15 mouse cellular contexts compared by ENCODE assay signal in the genomic region with DNA sequence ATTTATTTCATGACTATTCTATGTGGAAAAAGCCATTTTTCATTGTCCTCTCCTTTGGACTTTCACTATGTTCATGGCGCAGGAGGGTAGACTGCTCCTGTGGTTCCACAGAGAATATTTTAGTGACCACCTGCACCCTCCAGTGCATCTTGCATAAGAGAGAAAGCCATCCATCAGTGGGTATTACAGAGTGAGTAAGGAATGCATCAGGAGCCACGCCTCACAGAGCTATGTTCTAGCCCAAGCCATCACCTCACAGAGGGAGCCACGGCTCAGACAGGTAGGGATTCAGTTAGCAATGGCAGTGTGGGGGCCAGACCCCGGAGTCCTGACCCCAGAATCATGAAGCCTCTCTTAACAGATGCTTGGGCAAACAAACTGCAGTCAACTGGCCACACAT.
A peak's percentile ranks its signal among the peaks of the same experiment; 100 is the strongest.
DNase-seq lines count a peak whose midpoint lies in the region; ATAC-seq and TF ChIP-seq lines count a peak whose summit lies in the region.
"Had no signal": no experiment of that assay in that cellular context is flagged by ENCODE, and none has a peak within 500 bp of the region (broad histone marks: within the 10 kb centered on the region; RNA-seq: fewer than 3 reads in every experiment).

No protein-coding gene starts in this region.

- H3K27ac ChIP-seq in lung, embryonic 14.5 days (ENCODE audit: low read depth) = peak overlapping the region; percentile 38; the same call in 1 of the 2 replicates
- peak overlapping the region; percentile 98 for H3K27ac ChIP-seq in liver, embryonic 13.5 days
- H3K27ac ChIP-seq in neural tube, embryonic 15.5 days (replicated peaks) = peak overlapping the region; percentile 9; the same call in 1 of the 2 replicates
- H3K27ac ChIP-seq: embryonic facial prominence, embryonic 15.5 days; heart, embryonic 13.5 days; limb, embryonic 13.5 days had no signal

- WGBS in lung, embryonic 14.5 days = 58% methylated on average over 4 of the region's 4 CpGs
- WGBS in liver, embryonic 13.5 days (ENCODE audit: insufficient replicate concordance) = 44% methylated on average over 4 of the region's 4 CpGs
- WGBS in neural tube, embryonic 15.5 days = 70% methylated on average over 4 of the region's 4 CpGs

- H3K9me3 ChIP-seq in lung, embryonic 14.5 days (ENCODE audit: low read depth, low read length) = no peaks in the 10 kb centered on the region
- H3K9me3 ChIP-seq in liver, embryonic 13.5 days (replicated peaks) = no peaks in the 10 kb centered on the region
- H3K9me3 ChIP-seq in neural tube, embryonic 15.5 days (replicated peaks) = no peaks in the 10 kb centered on the region
- H3K9me3 ChIP-seq: embryonic facial prominence, embryonic 15.5 days; heart, embryonic 13.5 days; limb, embryonic 13.5 days; megakaryocyte, embryonic 14.5 days had no signal

- H3K4me2 ChIP-seq in lung, embryonic 14.5 days = no peak overlapping the region; the same call in 1 of the 2 replicates
- H3K4me2 ChIP-seq in liver, embryonic 13.5 days = peak overlapping the region; percentile 48
- H3K4me2 ChIP-seq in neural tube, embryonic 15.5 days = no peak overlapping the region
- H3K4me2 ChIP-seq: embryonic facial prominence, embryonic 15.5 days; heart, embryonic 13.5 days; limb, embryonic 13.5 days had no signal

- H3K9ac ChIP-seq in lung, embryonic 14.5 days = no peak overlapping the region
- peak overlapping the region; percentile 63 for H3K9ac ChIP-seq in liver, embryonic 13.5 days
- H3K9ac ChIP-seq in neural tube, embryonic 15.5 days (replicated peaks) = no peak overlapping the region
- H3K9ac ChIP-seq: embryonic facial prominence, embryonic 15.5 days; heart, embryonic 13.5 days; limb, embryonic 13.5 days had no signal

- no peaks in the 10 kb centered on the region for H3K27me3 ChIP-seq in lung, embryonic 14.5 days (ENCODE audit: insufficient read depth, low read length)
- H3K27me3 ChIP-seq in liver, embryonic 13.5 days = no peaks in the 10 kb centered on the region
- no peaks in the 10 kb centered on the region for H3K27me3 ChIP-seq in neural tube, embryonic 15.5 days (replicated peaks)
- H3K27me3 ChIP-seq: embryonic facial prominence, embryonic 15.5 days; heart, embryonic 13.5 days; limb, embryonic 13.5 days; megakaryocyte, embryonic 14.5 days had no signal

- no peaks in the 10 kb centered on the region for H3K36me3 ChIP-seq in lung, embryonic 14.5 days (ENCODE audit: insufficient read depth)
- H3K36me3 ChIP-seq in liver, embryonic 13.5 days = no peaks in the 10 kb centered on the region
- H3K36me3 ChIP-seq in neural tube, embryonic 15.5 days = 0 out of 2 replicates have a peak, but pooled peaks cover 4% of the 10 kb centered on the region
- H3K36me3 ChIP-seq: embryonic facial prominence, embryonic 15.5 days; limb, embryonic 13.5 days had no signal

- TF ChIP-seq CTCF in lung, embryonic 14.5 days (IDR thresholded peaks at IDR 0.05; ENCODE audit: low read depth) = no peak

- no peak overlapping the region for H3K4me3 ChIP-seq in lung, embryonic 14.5 days (ENCODE audit: low read depth, low read length)
- peak overlapping the region; percentile 3; the same call in 1 of the 2 replicates for H3K4me3 ChIP-seq in liver, embryonic 13.5 days (replicated peaks)
- no peak overlapping the region for H3K4me3 ChIP-seq in neural tube, embryonic 15.5 days (replicated peaks)
- H3K4me3 ChIP-seq: embryonic facial prominence, embryonic 15.5 days; heart, embryonic 13.5 days; limb, embryonic 13.5 days; megakaryocyte, embryonic 14.5 days had no signal

- no peaks in the 10 kb centered on the region for H3K4me1 ChIP-seq in lung, embryonic 14.5 days (ENCODE audit: insufficient read depth)
- H3K4me1 ChIP-seq in liver, embryonic 13.5 days (replicated peaks) = peaks cover 85% of the 10 kb centered on the region
- peaks cover 5% of the 10 kb centered on the region; the same call in 1 of the 2 replicates for H3K4me1 ChIP-seq in neural tube, embryonic 15.5 days
- H3K4me1 ChIP-seq: embryonic facial prominence, embryonic 15.5 days; limb, embryonic 13.5 days had no signal

- ATAC-seq in lung, embryonic 14.5 days (ENCODE audit: insufficient read depth) = no peak
- ATAC-seq in liver, embryonic 13.5 days (ENCODE audit: low read depth) = peak; percentile 49
- ATAC-seq in neural tube, embryonic 15.5 days (ENCODE audit: low FRiP score) = peak; percentile 45; the same call in 1 of the 2 replicates

- no peak for DNase-seq in lung, embryonic 14.5 days
- DNase-seq in lung, postnatal 4 days = no peak
- peak; percentile 39 for DNase-seq in ZHBTc4 (ENCODE audit: low read depth, low spot score)
- DNase-seq in liver, embryonic 13.5 days = no peak
- no peak for DNase-seq in urinary bladder, adult 18-20 months (ENCODE audit: low spot score in 2 of 2)
- no peak for DNase-seq in kidney, postnatal 4 days
- DNase-seq: adrenal gland, adult 2 months; kidney, adult 8-10 months; right cerebral cortex, postnatal 4 days; thymus, adult 2 months had no signal

Comparison
In these comparisons a context has a peak if more than half of its experiments do, and no peak if none do; other contexts are left out.
1. H3K27ac ChIP-seq: peak in every context shown above with its lines; median percentile 98 in liver, embryonic 13.5 days; 38 in lung, embryonic 14.5 days; 9 in neural tube, embryonic 15.5 days.